Mouse (Mus musculus): ENCODE measurements around the gene Crct1. TPM values are rescaled to one million over a fixed set of nuclear protein-coding genes. Genes with fewer than 3 reads are reported as not detected.
A peak's percentile ranks its signal among the peaks of the same experiment; 100 is the strongest.

Gene Crct1
- polyA plus RNA-seq (2015; fragmentation: Nextera tagmentation; extraction: Ambion mirVana): not detected in 2 replicates

DNA sequence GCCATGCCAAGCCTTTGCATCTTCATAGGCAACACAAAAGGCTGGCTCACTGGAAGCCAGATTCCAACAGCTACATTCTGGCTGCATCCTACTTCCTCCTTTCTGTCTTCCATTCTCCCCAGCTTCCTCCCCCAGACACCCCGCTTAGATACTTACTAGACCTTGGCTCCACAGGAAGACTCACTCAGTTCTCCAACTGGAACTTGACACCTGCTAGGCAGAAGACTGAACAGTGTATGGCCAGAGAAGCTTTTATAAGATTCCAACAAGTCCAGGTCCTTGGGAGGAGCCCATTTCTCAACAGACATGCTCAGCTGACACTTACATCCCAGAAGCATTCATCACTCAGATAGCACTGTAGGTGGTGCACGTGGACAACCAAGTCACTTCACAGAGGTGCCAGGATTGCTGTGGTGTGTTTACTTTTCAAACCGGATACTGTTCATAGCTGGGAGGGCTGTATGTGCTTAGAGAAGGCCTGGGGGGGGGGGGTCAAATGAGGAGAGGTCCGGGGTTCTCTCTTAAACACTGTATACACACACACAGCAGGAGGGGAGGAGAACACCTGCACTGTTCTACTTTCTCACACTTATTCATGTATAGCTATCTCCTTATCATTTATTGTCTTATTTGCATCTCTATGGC, at the start of gene Crct1:
Crct1 (minus strand) TSS at position 228 of the 645 bp plus-strand sequence.
- 13% methylated on average over 4 of the region's 4 CpGs for WGBS
- ATAC-seq (ENCODE audit: borderline replicate concordance, extremely low read depth, low FRiP score, low TSS enrichment): no peak

GRCm38 (mm10) chr3:93052826-93053474, 37.5 kb upstream of the Crct1 start:
- WGBS: 48% methylated on average over 10 of the region's 10 CpGs
- Histone ChIP-seq H3K9ac (no peak overlapping the region), H3K27ac (no peak overlapping the region), H3K9me3 (no peaks in the 10 kb centered on the region), H3K4me1 (no peaks in the 10 kb centered on the region), H3K4me2 (no peak overlapping the region), H3K27me3 (no peaks in the 10 kb centered on the region), H3K36me3 (no peaks in the 10 kb centered on the region), H3K4me3 (no peak overlapping the region)
- ATAC-seq (ENCODE audit: borderline replicate concordance, extremely low read depth, low FRiP score, low TSS enrichment): no peak

More for the DNA sequence above, at the start of gene Crct1:
- H3K9ac ChIP-seq: peak within 1 kb of the TSS; percentile 36
- peak within 1 kb of the TSS; percentile 45 for H3K4me3 ChIP-seq
- no peak within 1 kb of the TSS for H3K27ac ChIP-seq
- no peaks in the 10 kb centered on the region for H3K27me3 ChIP-seq
- H3K36me3 ChIP-seq: no peaks in the 10 kb centered on the region
- peak within 1 kb of the TSS; percentile 88 for H3K4me2 ChIP-seq
- no peaks in the 10 kb centered on the region for H3K9me3 ChIP-seq
- H3K4me1 ChIP-seq: no peaks in the 10 kb centered on the region; the same call in 1 of the 2 replicates

DNA sequence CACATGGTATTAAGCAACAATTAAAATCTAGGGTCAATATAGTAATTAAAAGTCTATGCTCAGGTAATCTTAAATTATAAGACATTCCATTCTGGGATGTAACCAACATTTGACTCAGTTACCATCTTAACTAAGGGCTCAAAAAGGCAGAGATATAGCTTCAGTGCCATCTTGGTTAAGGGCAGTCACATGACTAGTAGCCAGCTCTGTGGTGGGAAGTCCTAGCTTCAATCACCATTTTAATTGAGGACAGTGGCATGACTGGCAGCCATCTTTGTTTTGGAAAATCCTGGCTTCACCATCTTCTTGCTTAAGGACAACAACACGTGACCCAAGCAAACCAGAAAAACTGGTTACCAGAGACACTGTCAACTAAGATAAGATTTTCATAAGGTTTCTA, 34.7 kb upstream of the Crct1 start:
- Histone ChIP-seq H3K27me3 (no peaks in the 10 kb centered on the region), H3K4me3 (no peak overlapping the region), H3K4me1 (no peaks in the 10 kb centered on the region), H3K27ac (no peak overlapping the region), H3K4me2 (no peak overlapping the region), H3K9ac (no peak overlapping the region), H3K36me3 (no peaks in the 10 kb centered on the region), H3K9me3 (no peaks in the 10 kb centered on the region)
- 64% methylated on average over 1 of the region's 1 CpGs for WGBS
- no peak for ATAC-seq (ENCODE audit: borderline replicate concordance, extremely low read depth, low FRiP score, low TSS enrichment)

- Histone ChIP-seq H3K9ac (no peak overlapping the region), H3K27me3 (no peaks in the 10 kb centered on the region), H3K9me3 (no peaks in the 10 kb centered on the region), H3K4me3 (no peak overlapping the region), H3K36me3 (no peaks in the 10 kb centered on the region), H3K27ac (no peak overlapping the region), H3K4me2 (no peak overlapping the region), H3K4me1 (no peaks in the 10 kb centered on the region)
- ATAC-seq (ENCODE audit: borderline replicate concordance, extremely low read depth, low FRiP score, low TSS enrichment): no peak; the same call in 1 of the 2 replicates
- WGBS: 45% methylated on average over 5 of the region's 5 CpGs
These were observed 16.0 kb upstream of the Crct1 start for GRCm38 (mm10) chr3:93031450-93031849.

GRCm38 (mm10) chr3:93025486-93025885, 10.0 kb upstream of the Crct1 start:
- no peak overlapping the region for H3K9ac ChIP-seq
- no peak overlapping the region for H3K4me2 ChIP-seq
- 51% methylated on average over 2 of the region's 2 CpGs for WGBS
- no peaks in the 10 kb centered on the region for H3K27me3 ChIP-seq
- no peaks in the 10 kb centered on the region for H3K9me3 ChIP-seq
- no peak for ATAC-seq (ENCODE audit: borderline replicate concordance, extremely low read depth, low FRiP score, low TSS enrichment)
- no peak overlapping the region for H3K27ac ChIP-seq
- no peak overlapping the region for H3K4me3 ChIP-seq
- no peaks in the 10 kb centered on the region for H3K36me3 ChIP-seq
- H3K4me1 ChIP-seq: no peaks in the 10 kb centered on the region

GRCm38 (mm10) chr3:93023411-93024184, 8.1 kb upstream of the Crct1 start:
- Histone ChIP-seq H3K9me3 (no peaks in the 10 kb centered on the region), H3K4me1 (no peaks in the 10 kb centered on the region), H3K4me2 (no peak overlapping the region), H3K27ac (no peak overlapping the region), H3K27me3 (no peaks in the 10 kb centered on the region), H3K4me3 (no peak overlapping the region), H3K36me3 (no peaks in the 10 kb centered on the region), H3K9ac (no peak overlapping the region)
- WGBS: 68% methylated on average over 3 of the region's 3 CpGs
- no peak for ATAC-seq (ENCODE audit: borderline replicate concordance, extremely low read depth, low FRiP score, low TSS enrichment)

GRCm38 (mm10) chr3:93021171-93021570, 5.7 kb upstream of the Crct1 start:
- Histone ChIP-seq H3K9me3 (no peaks in the 10 kb centered on the region), H3K36me3 (no peaks in the 10 kb centered on the region), H3K4me3 (no peak overlapping the region), H3K4me1 (no peaks in the 10 kb centered on the region), H3K9ac (no peak overlapping the region), H3K4me2 (no peak overlapping the region), H3K27me3 (no peaks in the 10 kb centered on the region), H3K27ac (no peak overlapping the region)
- 81% methylated on average over 1 of the region's 1 CpGs for WGBS
- no peak for ATAC-seq (ENCODE audit: borderline replicate concordance, extremely low read depth, low FRiP score, low TSS enrichment)

GRCm38 (mm10) chr3:93018960-93019359, 3.5 kb upstream of the Crct1 start, which contains the start of gene Lce1m:
TSS of gene Lce1m (minus strand) at chr3:93019060.
- 79% methylated on average over 2 of the region's 2 CpGs for WGBS

GRCm38 (mm10) chr3:93014871-93015270, 616 bp downstream of the Crct1 start:
- Histone ChIP-seq H3K36me3 (no peaks in the 10 kb centered on the region), H3K9me3 (no peaks in the 10 kb centered on the region), H3K27me3 (no peaks in the 10 kb centered on the region), H3K4me3 (peak overlapping the region; percentile 45), H3K9ac (peak overlapping the region; percentile 36), H3K4me1 (no peaks in the 10 kb centered on the region; the same call in 1 of the 2 replicates), H3K4me2 (peak overlapping the region; percentile 88), H3K27ac (no peak overlapping the region)
- ATAC-seq (ENCODE audit: borderline replicate concordance, extremely low read depth, low FRiP score, low TSS enrichment): no peak
- 30% methylated on average over 5 of the region's 5 CpGs for WGBS

More at GRCm38 (mm10) chr3:93018960-93019359, 3.5 kb upstream of the Crct1 start, which contains the start of gene Lce1m:
- Histone ChIP-seq H3K27me3 (no peaks in the 10 kb centered on the region), H3K4me3 (no peak within 1 kb of the TSS), H3K27ac (no peak within 1 kb of the TSS), H3K9me3 (no peaks in the 10 kb centered on the region), H3K36me3 (no peaks in the 10 kb centered on the region), H3K9ac (no peak within 1 kb of the TSS), H3K4me1 (no peaks in the 10 kb centered on the region; the same call in 1 of the 2 replicates), H3K4me2 (no peak within 1 kb of the TSS)
- ATAC-seq (ENCODE audit: borderline replicate concordance, extremely low read depth, low FRiP score, low TSS enrichment): no peak

GRCm38 (mm10) chr3:93014378-93014801, 1.1 kb downstream of the Crct1 start:
- no peak overlapping the region for H3K27ac ChIP-seq
- peak overlapping the region; percentile 88 for H3K4me2 ChIP-seq
- H3K9me3 ChIP-seq: no peaks in the 10 kb centered on the region
- WGBS: 2% methylated on average over 24 of the region's 24 CpGs
- H3K9ac ChIP-seq: peak overlapping the region; percentile 36
- H3K27me3 ChIP-seq: no peaks in the 10 kb centered on the region
- H3K36me3 ChIP-seq: no peaks in the 10 kb centered on the region
- peak; percentile 84; the same call in 1 of the 2 replicates for ATAC-seq (ENCODE audit: borderline replicate concordance, extremely low read depth, low FRiP score, low TSS enrichment)
- H3K4me3 ChIP-seq: peak overlapping the region; percentile 45
- H3K4me1 ChIP-seq: no peaks in the 10 kb centered on the region; the same call in 1 of the 2 replicates

DNA sequence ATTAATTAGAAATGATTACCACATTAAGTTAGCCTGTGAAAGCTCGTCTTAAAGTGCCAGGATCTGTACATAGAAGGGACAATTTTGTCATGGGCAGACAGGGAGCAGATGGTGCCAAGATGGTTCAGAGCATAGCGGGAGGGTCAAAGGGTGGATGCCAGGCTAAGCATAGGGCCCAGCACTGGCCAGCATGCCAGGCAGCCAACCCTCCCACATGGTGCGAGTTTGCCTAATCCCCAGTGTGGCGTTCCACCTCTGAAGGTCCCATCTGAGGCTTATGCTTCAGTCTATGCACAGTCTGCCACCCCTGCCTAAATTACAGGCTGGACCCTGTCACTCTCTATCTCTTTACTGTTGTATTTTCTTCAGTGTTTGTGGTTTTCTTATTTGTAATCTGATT, 12.6 kb downstream of the Crct1 start:
- H3K36me3 ChIP-seq: no peaks in the 10 kb centered on the region
- no peaks in the 10 kb centered on the region for H3K4me1 ChIP-seq
- H3K9ac ChIP-seq: no peak overlapping the region
- H3K4me2 ChIP-seq: no peak overlapping the region
- ATAC-seq (ENCODE audit: borderline replicate concordance, extremely low read depth, low FRiP score, low TSS enrichment): no peak
- H3K9me3 ChIP-seq: no peaks in the 10 kb centered on the region
- H3K27me3 ChIP-seq: no peaks in the 10 kb centered on the region
- H3K27ac ChIP-seq: no peak overlapping the region
- no peak overlapping the region for H3K4me3 ChIP-seq
- WGBS: 68% methylated on average over 4 of the region's 4 CpGs

All from lung, embryonic 15.5 days (tissue).